Mouse (Mus musculus) stomach, embryonic 15.5 days (tissue): ENCODE results near the gene Smg6. TPM values are rescaled to one million over a fixed set of nuclear protein-coding genes. Genes with fewer than 3 reads are reported as not detected.
"Not testable (repeated sequence)": the region's sequence is repeated elsewhere in the genome, so short reads cannot be mapped to it uniquely, and the experiment has no call there.

ENCODE experiments used
- ATAC-seq: fragments of 200-750 bp; cut with Nextera tagmentation; 2 replicates; pipeline ENCODE4 v1.8.0; 2017; ENCODE audit warnings: low read depth, moderate number of reproducible peaks, moderate TSS enrichment; ENCODE audit not compliant: insufficient read depth, low FRiP score
- H3K27ac ChIP-seq: fragments of 300-500 bp; sonication (generic); 2 replicates; pipeline ENCODE4 v1.5.1; 2015; ENCODE audit warnings: mild to moderate bottlenecking, inconsistent platforms
- H3K27me3 ChIP-seq: fragments of 300-500 bp; sonication (generic); replicated peaks from 2 replicates; pipeline ENCODE4 v1.6.1; 2015; ENCODE audit warnings: inconsistent platforms
- H3K36me3 ChIP-seq: fragments of 300-500 bp; sonication (generic); 2 replicates; pipeline ENCODE4 v1.6.1; 2015; ENCODE audit warnings: inconsistent platforms
- H3K4me1 ChIP-seq: fragments of 300-500 bp; sonication (generic); 2 replicates; pipeline ENCODE4 v1.6.1; 2015; ENCODE audit warnings: inconsistent platforms
- H3K4me2 ChIP-seq: fragments of 300-500 bp; sonication (generic); 2 replicates; pipeline ENCODE4 v1.6.1; 2015; ENCODE audit warnings: mild to moderate bottlenecking, inconsistent platforms
- H3K4me3 ChIP-seq: fragments of 300-500 bp; sonication (generic); replicated peaks from 2 replicates; pipeline ENCODE4 v1.5.1; 2015; ENCODE audit warnings: inconsistent platforms
- H3K9ac ChIP-seq: fragments of 300-500 bp; sonication (generic); 2 replicates; pipeline ENCODE4 v1.6.1; 2015; ENCODE audit warnings: inconsistent platforms
- H3K9me3 ChIP-seq: fragments of 300-500 bp; sonication (generic); 2 replicates; pipeline ENCODE4 v1.6.1; 2016; ENCODE audit warnings: inconsistent platforms
- WGBS: fragments of 180-500 bp; shearing (Covaris S2); methylation state at CpG from one replicate; pipeline ENCODE4 v1.1.7; 2015; 5-methylcytosine and 5-hydroxymethylcytosine counted together
- polyA plus RNA-seq: library from polyadenylated mRNA; unstranded; fragments of >200 nt; fragmentation: Nextera tagmentation; extraction: Ambion mirVana; gene quantifications from 2 replicates; pipeline ENCODE4 v1.2.1, GENCODE M21; 2015

The Smg6 gene
- polyA plus RNA-seq, 1 experiment from 2014 or later = 14.4 TPM

DNA sequence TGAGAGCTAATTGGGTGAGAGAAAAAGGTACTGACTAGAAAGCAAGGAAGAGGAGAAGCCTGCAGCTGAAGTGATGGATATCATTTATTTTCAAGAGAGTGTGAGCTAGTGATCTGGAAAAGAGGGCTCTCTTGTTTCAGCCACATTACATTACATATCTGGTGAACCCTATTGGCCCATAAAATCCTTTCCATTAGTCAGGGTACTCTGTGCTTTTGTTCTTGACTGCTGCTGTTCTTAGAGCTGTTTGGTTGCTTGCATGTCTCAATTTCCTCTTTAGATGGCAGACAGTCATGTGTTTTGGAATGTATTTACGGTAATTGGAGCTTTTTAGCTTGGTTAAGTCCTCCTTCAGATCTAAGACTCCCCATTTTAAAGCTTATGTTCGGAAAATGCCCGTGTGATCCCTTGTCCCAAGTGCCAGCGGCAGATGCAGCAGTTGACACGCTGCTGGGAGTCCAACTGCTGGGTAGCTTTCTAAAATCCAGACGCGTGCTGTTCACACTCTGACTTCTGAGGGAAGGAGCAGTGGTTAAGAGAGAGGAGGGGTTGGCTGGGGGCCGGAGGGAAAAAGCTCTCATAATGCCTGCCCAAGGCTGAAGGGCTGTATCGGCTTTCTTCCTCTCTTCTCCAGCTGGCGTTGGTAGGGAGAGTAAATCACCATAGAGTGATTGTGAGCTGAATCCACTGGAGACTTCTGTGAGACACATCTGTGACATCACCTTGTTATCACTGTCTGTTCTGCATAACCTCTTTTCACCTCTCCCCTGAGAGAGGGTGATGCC, 75.4 kb downstream of the Smg6 start:
- peak overlapping the region; percentile 69; the same call in 1 of the 2 replicates for H3K27ac ChIP-seq
- H3K27me3 ChIP-seq = no peaks in the 10 kb centered on the region
- no peaks in the 10 kb centered on the region for H3K36me3 ChIP-seq
- H3K4me1 ChIP-seq = no peaks in the 10 kb centered on the region
- no peak overlapping the region for H3K4me2 ChIP-seq
- H3K9me3 ChIP-seq = no peaks in the 10 kb centered on the region
- ATAC-seq = no peak
- 53% methylated on average over 10 of the region's 10 CpGs for WGBS
- H3K4me3 ChIP-seq = no peak overlapping the region
- H3K9ac ChIP-seq = no peak overlapping the region

DNA sequence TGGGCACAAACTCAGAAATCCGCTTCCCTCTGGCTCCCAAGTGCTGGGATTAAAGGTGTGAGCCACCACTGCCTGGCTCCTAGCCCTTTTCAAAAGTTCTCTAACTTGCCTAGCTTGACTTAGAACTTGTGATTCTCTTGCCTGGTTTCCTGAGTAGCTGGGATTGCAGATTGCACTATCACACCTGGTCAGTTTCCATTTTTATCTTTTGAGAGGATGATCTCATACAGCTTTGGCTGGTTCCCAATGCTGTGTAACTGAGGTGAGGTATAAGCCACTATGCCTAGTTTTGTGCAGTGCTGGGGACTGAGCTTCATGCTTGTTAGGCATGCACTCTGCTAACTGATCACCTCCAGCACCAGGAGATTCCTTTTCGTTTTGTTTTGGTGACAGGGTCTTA, 82.6 kb downstream of the Smg6 start:
- H3K27me3 ChIP-seq = no peaks in the 10 kb centered on the region
- no peak overlapping the region for H3K9ac ChIP-seq
- H3K4me3 ChIP-seq = no peak overlapping the region
- no peaks in the 10 kb centered on the region for H3K36me3 ChIP-seq
- peaks cover 7% of the 10 kb centered on the region for H3K4me1 ChIP-seq
- ATAC-seq = no peak
- H3K27ac ChIP-seq = no peak overlapping the region
- WGBS = 80% methylated on average over 2 of the region's 2 CpGs
- no peak overlapping the region for H3K4me2 ChIP-seq
- no peaks in the 10 kb centered on the region for H3K9me3 ChIP-seq

DNA sequence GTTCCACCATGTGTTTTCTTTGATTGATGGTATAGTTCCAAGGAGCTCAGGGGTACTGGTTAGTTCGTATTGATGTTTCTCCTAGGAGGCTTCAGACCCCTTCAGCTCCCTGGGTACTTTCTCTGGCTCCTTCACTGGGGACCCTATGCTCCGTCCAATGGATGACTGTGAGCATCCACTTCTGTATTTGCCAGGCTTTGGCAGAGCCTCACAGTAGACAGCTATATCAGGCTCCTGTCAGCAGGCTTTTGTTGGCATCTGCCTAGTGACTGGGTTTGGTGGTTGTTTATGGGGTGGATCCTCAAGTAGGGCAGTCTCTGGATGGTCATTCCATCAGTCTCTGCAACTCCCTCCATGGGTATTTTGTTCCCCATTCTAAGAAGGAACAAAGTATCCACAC, 83.9 kb downstream of the Smg6 start:
- not testable (repeated sequence) for H3K9me3 ChIP-seq, H3K4me2 ChIP-seq, H3K27me3 ChIP-seq, H3K4me3 ChIP-seq, H3K9ac ChIP-seq, ATAC-seq, H3K27ac ChIP-seq, H3K36me3 ChIP-seq
- peaks cover 16% of the 10 kb centered on the region for H3K4me1 ChIP-seq
- 90% methylated on average over 2 of the region's 2 CpGs for WGBS

DNA sequence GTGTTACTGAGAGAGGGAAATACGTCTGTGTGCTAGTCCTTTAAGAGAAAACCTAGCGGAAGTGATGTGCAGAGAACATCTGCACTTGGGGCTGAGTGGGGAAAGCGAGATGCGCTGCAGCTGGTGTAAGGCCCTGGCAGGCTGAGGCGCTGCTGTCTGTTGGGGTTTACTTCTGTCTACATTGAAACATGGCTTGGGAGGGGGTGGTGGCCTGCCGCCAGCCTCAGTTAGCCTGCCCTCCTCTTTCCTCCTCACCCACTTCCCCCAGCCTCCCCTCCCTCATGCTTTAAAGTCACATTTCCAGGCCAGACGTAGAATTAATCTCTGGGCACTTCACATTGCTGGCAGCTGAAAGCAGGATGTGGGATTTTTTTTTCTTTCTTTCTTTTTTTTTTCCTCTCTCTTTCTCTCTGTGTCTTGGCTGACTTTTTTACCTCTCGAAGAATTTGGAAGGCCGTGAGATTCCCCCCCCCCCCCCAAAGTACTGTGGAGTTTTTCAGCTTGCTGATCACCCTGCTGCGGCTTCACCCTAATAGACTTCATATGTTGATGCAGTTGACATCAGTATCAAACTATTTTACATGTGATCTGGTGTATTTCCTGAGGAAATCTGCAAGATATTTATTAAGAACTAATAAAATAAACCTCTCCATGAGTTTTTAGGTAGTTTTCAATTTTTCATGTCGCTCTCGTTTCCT, 87.5 kb downstream of the Smg6 start:
- Histone ChIP-seq H3K4me3 (no peak overlapping the region), H3K27ac (peak overlapping the region; percentile 82), H3K4me1 (peaks cover 34% of the 10 kb centered on the region), H3K9ac (no peak overlapping the region), H3K36me3 (no peaks in the 10 kb centered on the region), H3K27me3 (no peaks in the 10 kb centered on the region), H3K9me3 (no peaks in the 10 kb centered on the region), H3K4me2 (no peak overlapping the region; the same call in 1 of the 2 replicates)
- ATAC-seq = peak; percentile 89
- WGBS = 23% methylated on average over 12 of the region's 12 CpGs

DNA sequence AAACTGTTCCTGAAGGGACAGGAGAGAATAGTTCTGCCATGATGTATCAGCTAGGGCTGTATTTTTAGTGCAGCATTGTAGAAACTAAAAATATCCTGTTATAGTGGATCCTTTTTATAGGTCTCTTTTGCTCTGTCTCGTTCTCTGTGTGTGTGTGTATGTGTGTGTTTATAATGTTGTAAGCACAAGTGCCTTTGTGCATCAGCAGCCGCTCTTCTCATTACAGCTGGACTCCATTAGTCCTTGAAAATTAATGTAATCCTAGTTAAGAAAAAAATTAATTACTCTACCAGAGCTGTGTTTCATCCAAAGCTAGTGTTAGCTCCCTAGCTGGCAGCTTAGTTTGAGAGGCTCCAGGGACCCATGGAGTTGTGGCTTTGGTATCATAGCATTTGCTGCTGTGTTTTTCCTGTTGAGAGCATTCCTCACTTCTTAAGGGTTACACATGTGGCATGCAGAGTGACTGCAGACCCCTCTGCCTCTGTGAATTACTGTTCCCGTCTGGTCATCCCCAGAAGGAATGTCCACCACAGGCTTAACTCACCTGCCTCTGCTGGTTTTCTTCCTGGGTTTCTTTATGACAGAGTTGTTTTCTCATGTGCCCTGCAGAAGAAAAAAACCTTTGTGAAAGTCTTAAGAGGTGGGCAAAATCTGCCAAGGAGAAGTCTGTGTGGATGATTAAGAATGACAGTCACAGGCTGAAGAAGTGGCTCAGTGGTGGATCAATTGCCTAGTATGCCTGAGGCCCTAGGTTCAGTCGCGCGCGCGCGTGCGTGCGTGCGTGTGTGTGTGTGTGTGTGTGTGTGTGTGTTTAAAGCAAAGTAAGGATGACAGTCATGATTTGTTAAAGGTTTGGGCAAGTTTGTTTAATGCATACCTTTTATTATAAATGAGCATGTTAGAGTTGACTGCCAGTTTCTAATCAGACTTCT, 88.4 kb downstream of the Smg6 start:
- no peak overlapping the region for H3K4me3 ChIP-seq
- H3K9ac ChIP-seq = no peak overlapping the region
- no peaks in the 10 kb centered on the region for H3K36me3 ChIP-seq
- no peaks in the 10 kb centered on the region for H3K27me3 ChIP-seq
- ATAC-seq = 0 out of 2 replicates have a peak, but pooled peaks have one; percentile 12
- no peaks in the 10 kb centered on the region for H3K9me3 ChIP-seq
- WGBS = 68% methylated on average over 12 of the region's 12 CpGs
- H3K4me2 ChIP-seq = peak overlapping the region; percentile 5; the same call in 1 of the 2 replicates
- peak overlapping the region; percentile 82 for H3K27ac ChIP-seq
- peaks cover 34% of the 10 kb centered on the region for H3K4me1 ChIP-seq

DNA sequence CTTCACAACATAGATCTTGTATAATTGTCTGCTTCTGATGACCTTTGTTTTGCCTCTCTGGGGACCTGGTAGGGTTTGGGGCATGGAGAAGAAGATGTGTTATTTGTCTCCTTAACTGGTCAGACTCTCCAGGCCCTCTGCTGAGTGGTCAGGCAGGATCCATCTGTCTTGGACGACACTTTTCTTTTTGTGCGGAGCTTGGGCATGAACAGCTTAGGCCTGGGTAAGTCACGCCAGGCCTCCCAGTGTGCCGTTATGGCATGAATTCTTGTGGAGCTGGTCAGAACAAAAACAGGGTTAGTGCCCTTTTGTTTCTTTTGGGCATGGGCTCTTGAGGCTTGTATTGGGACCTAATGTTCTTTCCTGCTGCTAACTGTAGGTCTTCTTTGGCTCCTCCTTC, 89.2 kb downstream of the Smg6 start:
- ATAC-seq = no peak
- H3K9me3 ChIP-seq = no peaks in the 10 kb centered on the region
- peak overlapping the region; percentile 82 for H3K27ac ChIP-seq
- no peaks in the 10 kb centered on the region for H3K36me3 ChIP-seq
- H3K9ac ChIP-seq = no peak overlapping the region
- H3K4me1 ChIP-seq = peaks cover 34% of the 10 kb centered on the region
- H3K4me3 ChIP-seq = no peak overlapping the region
- no peaks in the 10 kb centered on the region for H3K27me3 ChIP-seq
- 68% methylated on average over 4 of the region's 4 CpGs for WGBS
- no peak overlapping the region for H3K4me2 ChIP-seq

DNA sequence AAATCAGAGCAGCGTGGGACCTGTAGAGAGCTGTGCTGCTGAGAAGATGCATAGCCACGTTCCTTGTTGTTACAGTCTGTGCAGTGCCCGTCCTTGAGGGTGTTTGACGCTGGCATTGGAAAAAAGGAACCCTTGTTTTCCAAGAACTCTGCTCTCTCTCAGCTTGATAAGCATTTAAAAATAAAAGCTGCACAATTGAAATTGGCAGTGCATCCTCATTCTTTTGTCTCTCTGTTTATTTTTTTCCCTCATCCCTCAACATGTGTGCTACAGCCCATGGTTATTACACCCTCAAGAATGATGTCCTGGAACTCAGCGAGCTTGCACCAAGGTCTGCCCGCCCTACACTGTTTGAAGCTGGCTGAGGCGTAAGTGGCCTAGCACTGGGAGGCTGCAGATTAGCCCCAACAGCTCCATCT, 89.8 kb downstream of the Smg6 start:
- 56% methylated on average over 7 of the region's 7 CpGs for WGBS

DNA sequence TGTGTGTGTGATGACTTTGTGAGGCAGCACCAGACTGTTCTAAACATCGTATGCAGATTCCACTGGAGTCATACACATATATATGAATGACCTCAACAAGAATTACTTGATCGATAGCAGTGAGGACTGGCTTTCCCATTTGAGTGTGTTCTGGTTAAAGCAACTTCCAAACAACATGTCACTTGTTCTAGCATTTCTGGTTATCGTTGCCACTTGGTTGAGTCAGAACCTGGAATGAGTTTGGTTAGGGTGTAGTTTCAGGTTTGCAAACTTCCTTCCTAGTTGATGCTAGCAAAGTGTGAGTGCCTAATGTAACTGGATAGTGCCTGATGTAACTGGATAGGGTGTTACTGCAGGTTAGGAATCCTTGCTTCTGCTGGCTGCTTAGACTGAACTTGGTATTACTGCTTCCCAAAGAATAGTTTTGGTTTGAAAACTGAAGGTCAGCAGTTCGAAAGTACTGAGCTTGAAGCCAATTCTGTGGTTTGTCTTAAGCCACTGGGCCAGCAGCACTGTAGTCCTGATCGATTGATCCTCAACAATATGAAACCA, 90.8 kb downstream of the Smg6 start:
- peaks cover 34% of the 10 kb centered on the region for H3K4me1 ChIP-seq
- WGBS = 71% methylated on average over 5 of the region's 5 CpGs
- H3K36me3 ChIP-seq = no peaks in the 10 kb centered on the region
- no peak for ATAC-seq
- H3K9me3 ChIP-seq = no peaks in the 10 kb centered on the region
- H3K4me2 ChIP-seq = no peak overlapping the region
- peak overlapping the region; percentile 82; the same call in 1 of the 2 replicates for H3K27ac ChIP-seq
- H3K27me3 ChIP-seq = no peaks in the 10 kb centered on the region
- H3K4me3 ChIP-seq = no peak overlapping the region
- H3K9ac ChIP-seq = no peak overlapping the region

More for the DNA sequence above, 89.8 kb downstream of the Smg6 start:
- ATAC-seq = no peak
- no peaks in the 10 kb centered on the region for H3K9me3 ChIP-seq
- H3K27me3 ChIP-seq = no peaks in the 10 kb centered on the region
- no peak overlapping the region for H3K4me3 ChIP-seq
- H3K36me3 ChIP-seq = no peaks in the 10 kb centered on the region
- no peak overlapping the region for H3K9ac ChIP-seq
- peaks cover 34% of the 10 kb centered on the region for H3K4me1 ChIP-seq
- peak overlapping the region; percentile 82 for H3K27ac ChIP-seq
- no peak overlapping the region for H3K4me2 ChIP-seq

DNA sequence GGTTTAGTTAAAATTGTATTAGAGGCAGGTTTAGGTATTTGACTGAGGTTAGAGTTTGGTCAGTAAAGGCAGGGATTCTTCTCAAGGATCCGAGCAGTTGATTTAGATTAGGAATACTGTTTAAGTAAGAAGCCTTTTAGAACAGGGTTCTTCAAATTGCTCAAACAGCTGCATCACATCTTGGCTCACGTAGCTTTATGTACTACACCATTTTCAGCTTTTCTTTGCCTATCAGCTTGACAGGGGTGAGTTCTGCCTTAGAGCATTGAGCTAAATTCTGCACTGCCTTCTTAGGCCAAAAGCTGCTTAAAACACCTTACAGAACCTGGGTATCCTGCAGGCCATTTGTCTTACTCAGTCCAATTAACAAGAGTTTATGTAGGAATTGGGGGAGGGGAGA, 92.2 kb downstream of the Smg6 start:
- Histone ChIP-seq H3K36me3 (no peaks in the 10 kb centered on the region), H3K4me3 (no peak overlapping the region), H3K9me3 (no peaks in the 10 kb centered on the region), H3K27ac (peak overlapping the region; percentile 82), H3K4me2 (no peak overlapping the region), H3K4me1 (peaks cover 31% of the 10 kb centered on the region), H3K27me3 (no peaks in the 10 kb centered on the region), H3K9ac (no peak overlapping the region)
- 42% methylated on average over 2 of the region's 2 CpGs for WGBS
- no peak for ATAC-seq

DNA sequence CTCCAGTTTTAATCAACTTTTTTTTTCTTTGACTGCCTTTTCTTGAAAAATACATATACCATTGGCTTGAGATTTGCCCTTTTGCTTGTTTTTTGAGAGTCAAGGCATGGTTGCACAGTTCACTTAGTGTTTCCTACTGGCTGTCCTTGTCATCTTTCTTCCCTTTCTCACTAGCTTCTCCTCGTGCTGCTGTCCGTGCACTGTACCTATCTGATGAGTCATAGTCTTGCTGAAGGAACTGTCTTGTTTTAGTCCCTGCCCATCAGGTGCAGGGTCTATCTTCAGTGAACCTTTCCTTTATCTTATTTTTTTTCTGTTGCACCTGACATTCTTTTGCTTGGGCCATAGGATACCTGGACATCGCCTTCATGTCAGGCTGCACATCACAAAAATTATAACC, 101.4 kb downstream of the Smg6 start:
- WGBS = 71% methylated on average over 3 of the region's 3 CpGs
- Histone ChIP-seq H3K9ac (no peak overlapping the region), H3K27ac (no peak overlapping the region), H3K27me3 (no peaks in the 10 kb centered on the region), H3K9me3 (no peaks in the 10 kb centered on the region), H3K36me3 (no peaks in the 10 kb centered on the region), H3K4me2 (no peak overlapping the region), H3K4me3 (no peak overlapping the region), H3K4me1 (peaks cover 3% of the 10 kb centered on the region; the same call in 1 of the 2 replicates)
- ATAC-seq = no peak

DNA sequence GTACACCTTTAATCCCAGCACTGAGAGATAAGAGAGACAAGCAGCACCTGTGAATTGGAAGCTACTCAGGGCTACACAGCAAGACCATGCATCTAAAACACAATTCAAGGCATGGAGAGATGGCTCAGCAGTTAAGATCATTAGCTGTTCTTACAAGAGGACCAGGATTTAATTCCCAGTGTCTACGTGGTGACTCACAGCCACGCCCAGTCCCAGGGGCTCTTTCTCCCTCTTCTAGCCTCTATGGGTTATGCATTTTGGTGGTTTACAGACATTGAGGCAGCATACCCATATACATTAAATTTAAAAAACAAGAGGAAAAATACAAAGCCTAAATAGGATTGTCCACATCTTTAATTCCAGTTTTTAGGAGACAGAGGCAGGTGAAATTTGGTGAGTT, 102.0 kb downstream of the Smg6 start:
- 75% methylated on average over 2 of the region's 2 CpGs for WGBS
- ATAC-seq = no peak
- Histone ChIP-seq H3K9ac (no peak overlapping the region), H3K27ac (no peak overlapping the region), H3K36me3 (no peaks in the 10 kb centered on the region), H3K27me3 (no peaks in the 10 kb centered on the region), H3K9me3 (no peaks in the 10 kb centered on the region), H3K4me3 (no peak overlapping the region), H3K4me1 (peaks cover 3% of the 10 kb centered on the region; the same call in 1 of the 2 replicates), H3K4me2 (no peak overlapping the region)
